Mouse (Mus musculus) erythroblast, embryonic 14.5 days (primary cell): ENCODE measurements around the gene Nptx1. TPM values are rescaled to one million over a fixed set of nuclear protein-coding genes. Genes with fewer than 3 reads are reported as not detected.

ENCODE experiments used
- H3K27me3 ChIP-seq: 2 replicates; pipeline ENCODE4 v1.6.1; 2012; ENCODE audit warnings: inconsistent platforms; ENCODE audit not compliant: control insufficient read depth
- H3K36me3 ChIP-seq: 2 replicates; pipeline ENCODE4 v1.6.1; 2012; ENCODE audit warnings: mild to moderate bottlenecking, inconsistent platforms; ENCODE audit not compliant: control insufficient read depth
- H3K4me1 ChIP-seq: 2 replicates; pipeline ENCODE4 v1.6.1; 2012; ENCODE audit warnings: inconsistent platforms; ENCODE audit not compliant: control insufficient read depth
- H3K4me3 ChIP-seq: replicated peaks from 2 replicates; pipeline ENCODE3; 2012; ENCODE audit warnings: moderate library complexity, mild to moderate bottlenecking, inconsistent platforms
- H3K9me3 ChIP-seq: 2 replicates; pipeline ENCODE4 v1.6.1; 2012; ENCODE audit warnings: low read length, inconsistent platforms, mixed read lengths; ENCODE audit not compliant: control insufficient read depth
- GATA1 ChIP-seq: IDR thresholded peaks from 2 replicates; pipeline ENCODE4 v1.6.1; 2012; ENCODE audit warnings: low read length, inconsistent platforms, mixed read lengths
- TAL1 ChIP-seq: IDR thresholded peaks from 3 replicates; pipeline ENCODE4 v1.6.1; 2012; ENCODE audit warnings: low read length, inconsistent platforms, mixed read lengths
- polyA plus RNA-seq: library from polyadenylated mRNA; stranded (reverse); fragments of >175 nt; gene quantifications from 2 replicates; pipeline ENCODE4 v1.2.3, GENCODE M21; 2012

Gene Nptx1
- polyA plus RNA-seq, 1 experiment, result not detected

DNA sequence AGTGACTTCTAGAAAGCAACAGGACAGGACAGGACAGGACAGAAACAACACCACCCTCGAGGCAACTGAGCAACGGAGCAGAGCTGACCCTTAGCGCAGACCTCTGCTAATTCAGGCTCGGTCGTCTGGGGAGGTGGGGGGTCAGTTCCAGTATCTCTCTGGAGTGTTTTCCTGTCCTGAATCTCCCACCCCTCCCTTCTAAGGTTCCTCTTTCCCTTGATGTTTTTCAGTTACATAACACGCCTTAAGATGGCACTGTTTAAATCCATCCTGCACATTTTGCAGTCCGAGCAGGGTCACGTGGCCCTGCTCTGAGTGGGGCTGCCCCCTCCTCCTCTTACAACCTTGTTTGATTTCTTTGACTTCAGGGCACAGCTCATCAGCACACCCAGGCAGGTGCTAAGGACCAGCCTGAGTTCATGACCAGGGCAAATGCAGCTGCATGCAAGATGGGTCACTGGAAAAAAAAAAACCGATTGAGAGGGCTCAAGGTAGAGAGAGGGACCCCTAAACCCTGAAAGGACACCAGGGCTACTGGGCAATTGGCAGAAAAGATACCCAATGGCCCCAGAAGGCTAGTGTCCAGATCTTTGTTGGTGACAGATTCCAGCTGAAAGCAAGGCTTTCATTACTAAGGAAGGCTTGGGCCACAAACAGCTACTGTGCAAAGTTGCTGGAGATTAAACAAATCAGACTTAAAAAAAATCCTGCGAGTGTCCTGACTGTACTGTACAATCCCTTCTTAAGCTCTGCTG lies 1.6 kb downstream of the Nptx1 start:
- Histone ChIP-seq H3K27me3 (peaks cover 92% of the 10 kb centered on the region), H3K9me3 (peaks cover 10% of the 10 kb centered on the region; the same call in 1 of the 2 replicates), H3K4me1 (no peaks in the 10 kb centered on the region; the same call in 1 of the 2 replicates), H3K4me3 (no peak overlapping the region), H3K36me3 (no peaks in the 10 kb centered on the region)
- TF ChIP-seq GATA1 (no peak), TAL1 (no peak)

DNA sequence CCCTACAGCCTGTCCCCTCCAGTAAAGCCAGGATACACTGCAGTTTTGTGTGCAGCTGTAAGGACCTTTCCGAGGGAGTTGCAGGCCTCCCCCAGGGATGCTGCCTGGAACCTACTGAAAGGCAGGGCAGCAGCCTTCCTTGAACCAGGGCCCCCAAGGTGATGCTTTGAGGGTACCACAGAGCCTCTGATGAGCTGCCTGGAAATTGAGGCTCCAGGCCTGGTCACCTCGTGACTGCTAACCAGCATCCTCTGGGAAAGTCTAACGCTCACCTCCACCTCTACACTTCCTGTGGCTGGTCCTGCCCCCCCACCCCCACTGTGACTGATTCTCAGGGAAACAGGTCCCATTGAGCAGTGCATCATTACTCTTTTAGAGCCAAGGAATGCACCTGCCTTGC lies 2.3 kb downstream of the Nptx1 start:
- Histone ChIP-seq H3K36me3 (no peaks in the 10 kb centered on the region), H3K27me3 (peaks cover 91% of the 10 kb centered on the region), H3K9me3 (peaks cover 10% of the 10 kb centered on the region; the same call in 1 of the 2 replicates), H3K4me1 (no peaks in the 10 kb centered on the region; the same call in 1 of the 2 replicates), H3K4me3 (no peak overlapping the region)
- no peak for TF ChIP-seq GATA1
- no peak for TF ChIP-seq TAL1

GRCm38 (mm10) chr11:119544518-119545105 lies 2.9 kb downstream of the Nptx1 start:
- Histone ChIP-seq H3K27me3 (peaks cover 88% of the 10 kb centered on the region), H3K36me3 (no peaks in the 10 kb centered on the region), H3K9me3 (peaks cover 10% of the 10 kb centered on the region; the same call in 1 of the 2 replicates), H3K4me1 (no peaks in the 10 kb centered on the region; the same call in 1 of the 2 replicates), H3K4me3 (no peak overlapping the region)
- TF ChIP-seq TAL1 (no peak), GATA1 (no peak)

DNA sequence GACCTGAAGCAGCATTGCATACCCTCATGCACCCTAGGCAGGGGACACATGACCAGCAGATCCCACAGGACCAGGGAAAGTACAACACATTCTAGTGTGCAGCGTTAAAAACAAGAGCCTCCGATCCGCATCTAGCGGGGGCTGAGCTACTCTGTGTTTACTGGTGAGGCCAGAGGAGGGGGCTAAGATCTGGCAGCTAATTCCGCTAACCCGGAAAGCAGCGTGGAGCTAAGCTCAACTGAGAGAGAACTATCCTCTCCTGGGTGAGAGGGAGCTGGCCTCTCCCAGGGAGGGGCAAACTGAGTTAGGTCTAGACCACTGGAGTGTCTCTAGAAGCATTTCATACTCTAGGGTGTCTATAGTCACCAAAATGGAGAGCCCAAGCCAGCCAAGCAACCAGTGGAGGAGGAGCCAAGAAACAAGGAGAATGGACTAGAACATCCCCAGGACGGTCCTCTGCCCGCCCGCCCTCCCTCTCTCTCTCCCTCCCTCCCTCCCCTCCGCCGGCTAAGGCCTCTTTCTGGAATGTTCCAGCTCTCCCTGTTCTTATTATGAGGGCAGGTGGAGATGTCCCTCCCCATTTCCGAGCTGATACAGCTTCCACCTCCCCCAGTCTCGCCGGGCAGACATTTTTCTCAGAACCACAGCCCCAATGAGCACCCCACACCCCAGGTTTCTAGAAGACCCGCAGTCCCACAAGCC lies 3.6 kb downstream of the Nptx1 start:
- no peak for TF ChIP-seq TAL1
- TF ChIP-seq GATA1, result no peak
- no peak overlapping the region for H3K4me3 ChIP-seq
- H3K4me1 ChIP-seq, result no peaks in the 10 kb centered on the region; the same call in 1 of the 2 replicates
- H3K9me3 ChIP-seq, result peaks cover 6% of the 10 kb centered on the region; the same call in 1 of the 2 replicates
- H3K27me3 ChIP-seq, result peaks cover 81% of the 10 kb centered on the region
- H3K36me3 ChIP-seq, result no peaks in the 10 kb centered on the region

- peaks cover 6% of the 10 kb centered on the region; the same call in 1 of the 2 replicates for H3K9me3 ChIP-seq
- H3K4me3 ChIP-seq, result no peak overlapping the region
- H3K36me3 ChIP-seq, result no peaks in the 10 kb centered on the region
- no peaks in the 10 kb centered on the region; the same call in 1 of the 2 replicates for H3K4me1 ChIP-seq
- H3K27me3 ChIP-seq, result peaks cover 70% of the 10 kb centered on the region
- TF ChIP-seq TAL1 (no peak), GATA1 (no peak)
These were observed 4.7 kb downstream of the Nptx1 start for GRCm38 (mm10) chr11:119542886-119543285.

DNA sequence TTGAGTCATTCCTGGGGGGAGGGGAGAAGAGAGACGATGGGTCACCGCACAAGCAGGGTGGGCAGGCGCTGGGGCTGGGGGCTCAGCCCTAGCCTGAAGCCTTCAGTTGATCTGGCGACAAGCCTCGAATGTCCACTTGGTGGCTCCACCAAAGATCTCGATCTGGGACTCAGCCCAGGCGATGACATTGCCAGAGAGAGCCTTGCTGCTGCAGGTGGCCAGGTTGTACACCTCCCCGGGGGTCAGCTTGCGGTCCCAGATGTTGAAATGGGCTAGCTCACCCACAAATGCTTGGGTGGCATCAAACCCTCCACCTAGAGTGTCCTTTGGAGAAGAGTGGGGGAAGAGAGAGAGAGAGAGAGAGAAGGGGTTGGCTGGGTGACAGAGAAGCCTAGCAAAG lies 5.2 kb downstream of the Nptx1 start:
- TF ChIP-seq GATA1 (no peak), TAL1 (no peak)
- Histone ChIP-seq H3K4me3 (no peak overlapping the region), H3K27me3 (peaks cover 65% of the 10 kb centered on the region), H3K36me3 (no peaks in the 10 kb centered on the region), H3K9me3 (peaks cover 3% of the 10 kb centered on the region; the same call in 1 of the 2 replicates), H3K4me1 (no peaks in the 10 kb centered on the region)

DNA sequence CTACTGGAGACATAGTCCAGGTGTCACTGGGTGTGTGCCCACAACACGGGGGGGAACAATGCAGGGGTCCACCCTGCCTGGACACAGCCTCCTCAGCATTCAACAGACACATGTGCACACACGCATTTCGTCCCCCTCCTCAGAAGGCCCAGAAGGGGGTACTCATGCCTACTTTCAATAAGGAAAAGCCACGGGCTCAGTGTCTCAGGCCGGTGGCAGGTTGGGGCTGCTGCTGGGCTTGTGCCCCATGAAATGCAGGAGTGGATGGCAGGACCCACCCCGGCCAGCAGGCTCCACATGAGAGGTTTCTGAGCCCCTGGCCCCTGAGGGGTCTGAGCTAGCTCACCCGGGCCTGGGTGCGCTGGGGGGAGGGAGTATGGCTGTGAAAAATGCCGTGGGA lies 6.5 kb downstream of the Nptx1 start:
- no peaks in the 10 kb centered on the region for H3K36me3 ChIP-seq
- H3K4me1 ChIP-seq, result no peaks in the 10 kb centered on the region
- H3K27me3 ChIP-seq, result peaks cover 52% of the 10 kb centered on the region
- no peak overlapping the region for H3K4me3 ChIP-seq
- TF ChIP-seq GATA1 (no peak), TAL1 (no peak)
- no peaks in the 10 kb centered on the region for H3K9me3 ChIP-seq

DNA sequence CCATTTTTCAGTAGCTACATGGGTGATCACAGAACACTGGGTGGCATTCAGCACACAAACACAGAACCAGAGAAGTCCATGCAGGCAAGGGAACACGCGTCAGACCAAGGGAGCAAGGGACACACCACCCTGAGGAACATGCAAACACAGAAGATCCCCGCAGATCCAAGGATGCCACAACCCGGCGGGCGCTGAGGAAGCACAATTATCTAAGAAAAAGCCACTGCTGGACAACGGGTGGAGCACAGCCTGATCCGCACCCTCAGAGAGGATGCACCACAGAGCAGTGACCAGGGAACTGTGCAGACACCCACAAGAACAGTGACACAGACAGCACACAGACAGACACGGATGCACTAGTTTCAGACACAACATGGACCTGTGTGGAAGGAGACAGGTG lies 7.0 kb downstream of the Nptx1 start:
- H3K27me3 ChIP-seq, result peaks cover 47% of the 10 kb centered on the region
- H3K4me3 ChIP-seq, result no peak overlapping the region
- TF ChIP-seq GATA1, result no peak
- TF ChIP-seq TAL1, result no peak
- H3K36me3 ChIP-seq, result no peaks in the 10 kb centered on the region
- H3K9me3 ChIP-seq, result no peaks in the 10 kb centered on the region
- H3K4me1 ChIP-seq, result no peaks in the 10 kb centered on the region

DNA sequence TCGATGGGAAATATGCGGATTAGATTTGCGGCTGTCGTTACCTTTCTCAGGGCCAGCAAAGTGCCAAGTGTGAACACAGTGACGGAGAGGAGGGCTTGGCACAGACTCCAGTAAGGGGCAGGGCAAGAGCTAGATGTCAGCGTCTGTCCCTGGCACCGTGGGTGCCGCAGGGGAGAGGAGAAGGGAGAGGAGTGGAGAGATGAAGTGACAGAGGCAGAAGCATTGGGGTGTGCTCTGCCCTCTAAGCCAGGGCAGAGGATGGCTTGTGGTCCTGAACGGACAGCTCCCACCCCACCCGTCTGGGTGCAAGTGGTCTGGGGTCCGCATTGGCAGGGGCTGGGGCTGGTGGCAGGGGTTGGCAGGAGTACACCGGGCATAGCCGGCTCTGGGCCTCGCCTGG lies 7.6 kb downstream of the Nptx1 start:
- peaks cover 41% of the 10 kb centered on the region for H3K27me3 ChIP-seq
- no peaks in the 10 kb centered on the region for H3K9me3 ChIP-seq
- no peaks in the 10 kb centered on the region for H3K4me1 ChIP-seq
- TF ChIP-seq TAL1 (no peak), GATA1 (no peak)
- no peaks in the 10 kb centered on the region for H3K36me3 ChIP-seq
- no peak overlapping the region for H3K4me3 ChIP-seq
